Mouse (Mus musculus): ENCODE data around the gene Rbfox3. TPM values are rescaled to one million over a fixed set of nuclear protein-coding genes. Genes with fewer than 3 reads are reported as not detected.

Gene Rbfox3
- total and polyA plus RNA-seq, 3 experiments = not detected

- dilution Hi-C loops (cut with MboI; ENCODE audit: extremely low pct_ligation_motif_present, extremely low pct_unique_long_range_greater_than_20kb, low sequenced_read_pairs) (no loop called here), in situ Hi-C loops (cut with MboI; ENCODE audit: low pct_ligation_motif_present, low pct_unique_long_range_greater_than_20kb, low sequenced_read_pairs) (no loop called here)
- no peaks in the 10 kb centered on the region for H3K9me3 ChIP-seq (replicated peaks; ENCODE audit: low read length)
- no peak overlapping the region for H3K4me2 ChIP-seq (ENCODE audit: insufficient read depth, low read depth, poor library complexity, severe bottlenecking)
- no peak overlapping the region for H3K4me3 ChIP-seq (replicated peaks in 1 of 3; ENCODE audit: low read depth in 2 of 3, low read length in 2 of 3, poor library complexity in 1 of 3)
- peaks cover 83% of the 10 kb centered on the region for H3K27me3 ChIP-seq (replicated peaks)
- H3K9ac ChIP-seq (ENCODE audit: insufficient read depth, low read depth) = no peak overlapping the region
- H3K27ac ChIP-seq (ENCODE audit: insufficient read depth, low read depth) = no peak overlapping the region
- no peaks in the 10 kb centered on the region for H3K4me1 ChIP-seq (ENCODE audit: control insufficient read depth in 1 of 2, insufficient read depth in 2 of 2)
- DNase-seq (ENCODE audit: extremely low read depth) = no peak
- H3K79me2 ChIP-seq (replicated peaks; ENCODE audit: control insufficient read depth, extremely low read depth, insufficient read depth, poor library complexity, severe bottlenecking) = no peaks in the 10 kb centered on the region
- TF ChIP-seq ZC3H11A (IDR thresholded peaks at IDR 0.05; ENCODE audit: low read depth, low read length) (no peak), BHLHE40 (IDR thresholded peaks at IDR 0.05; ENCODE audit: low read depth, low read length) (no peak), MXI1 (IDR thresholded peaks at IDR 0.05; ENCODE audit: low read depth, low read length) (no peak), ETS1 (conservative IDR thresholded peaks at IDR 0.05; ENCODE audit: low read depth, low read length) (no peak), EP300 (IDR thresholded peaks at IDR 0.05; ENCODE audit: low read length) (no peak), RAD21 (IDR thresholded peaks at IDR 0.05; ENCODE audit: low read depth, low read length) (no peak), TCF12 (IDR thresholded peaks at IDR 0.05; ENCODE audit: low read depth, low read length) (no peak), ZKSCAN1 (IDR thresholded peaks at IDR 0.05; ENCODE audit: borderline replicate concordance, low read depth, low read length) (no peak), SMC3 (IDR thresholded peaks at IDR 0.05; ENCODE audit: low read depth, low read length) (no peak), USF2 (conservative IDR thresholded peaks at IDR 0.05; ENCODE audit: low read depth, low read length) (no peak), MAFK (IDR thresholded peaks at IDR 0.05; ENCODE audit: insufficient replicate concordance, low read length) (no peak), SIN3A (IDR thresholded peaks at IDR 0.05; ENCODE audit: low read length) (no peak), GABPA (IDR thresholded peaks at IDR 0.05; ENCODE audit: insufficient replicate concordance, low read depth, low read length) (no peak), KAT2A (IDR thresholded peaks at IDR 0.05; ENCODE audit: insufficient replicate concordance, low read length) (no peak)
- H3K36me3 ChIP-seq (replicated peaks in 1 of 2; ENCODE audit: control insufficient read depth in 1 of 2, insufficient read depth in 1 of 2, low read length in 1 of 2) = no peaks in the 10 kb centered on the region
Observed at GRCm38 (mm10) chr11:118690262-118690661, 221.1 kb downstream of the Rbfox3 start.

DNA sequence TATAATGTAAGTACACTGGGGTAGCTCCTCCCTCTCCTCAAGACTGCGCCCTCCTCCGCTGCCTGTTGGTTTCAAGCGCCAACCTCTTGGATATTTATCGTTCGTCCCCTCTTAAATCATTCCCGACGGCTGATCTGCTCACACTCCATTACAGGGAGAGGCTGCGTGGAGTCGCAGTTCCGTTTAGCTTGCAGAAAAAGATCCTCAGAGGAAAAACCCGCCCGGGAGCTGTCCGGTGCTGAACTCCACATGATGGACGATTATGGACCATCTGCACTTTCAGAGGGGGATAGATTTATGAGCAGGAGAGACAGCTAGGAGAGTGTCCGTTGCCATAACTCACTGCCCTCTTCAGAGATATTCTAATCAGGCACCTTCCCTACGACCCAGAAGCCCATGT lies 226.0 kb downstream of the Rbfox3 start:
- no peak overlapping the region for H3K4me2 ChIP-seq (ENCODE audit: insufficient read depth, low read depth, poor library complexity, severe bottlenecking)
- H3K27ac ChIP-seq (ENCODE audit: insufficient read depth, low read depth) = no peak overlapping the region
- dilution Hi-C loops (cut with MboI; ENCODE audit: extremely low pct_ligation_motif_present, extremely low pct_unique_long_range_greater_than_20kb, low sequenced_read_pairs) (no loop called here), in situ Hi-C loops (cut with MboI; ENCODE audit: low pct_ligation_motif_present, low pct_unique_long_range_greater_than_20kb, low sequenced_read_pairs) (no loop called here)
- H3K27me3 ChIP-seq (replicated peaks) = peaks cover 73% of the 10 kb centered on the region
- H3K4me3 ChIP-seq (replicated peaks in 1 of 3; ENCODE audit: low read depth in 2 of 3, low read length in 2 of 3, poor library complexity in 1 of 3) = no peak overlapping the region
- no peak overlapping the region for H3K9ac ChIP-seq (ENCODE audit: insufficient read depth, low read depth)
- no peaks in the 10 kb centered on the region for H3K36me3 ChIP-seq (replicated peaks in 1 of 2; ENCODE audit: control insufficient read depth in 1 of 2, insufficient read depth in 1 of 2, low read length in 1 of 2)
- TF ChIP-seq TBP (conservative IDR thresholded peaks at IDR 0.05; ENCODE audit: low read depth, low read length) = no peak
- no peak for TF ChIP-seq MAZ (IDR thresholded peaks at IDR 0.05; ENCODE audit: low read depth, low read length)
- no peaks in the 10 kb centered on the region for H3K79me2 ChIP-seq (replicated peaks; ENCODE audit: control insufficient read depth, extremely low read depth, insufficient read depth, poor library complexity, severe bottlenecking)
- DNase-seq (ENCODE audit: extremely low read depth) = no peak
- no peaks in the 10 kb centered on the region for H3K4me1 ChIP-seq (ENCODE audit: control insufficient read depth in 1 of 2, insufficient read depth in 2 of 2)
- H3K9me3 ChIP-seq (replicated peaks; ENCODE audit: low read length) = no peaks in the 10 kb centered on the region

All from CH12.LX (cell line).